Mouse (Mus musculus): ENCODE measurements around the gene Ikbke.

DNA sequence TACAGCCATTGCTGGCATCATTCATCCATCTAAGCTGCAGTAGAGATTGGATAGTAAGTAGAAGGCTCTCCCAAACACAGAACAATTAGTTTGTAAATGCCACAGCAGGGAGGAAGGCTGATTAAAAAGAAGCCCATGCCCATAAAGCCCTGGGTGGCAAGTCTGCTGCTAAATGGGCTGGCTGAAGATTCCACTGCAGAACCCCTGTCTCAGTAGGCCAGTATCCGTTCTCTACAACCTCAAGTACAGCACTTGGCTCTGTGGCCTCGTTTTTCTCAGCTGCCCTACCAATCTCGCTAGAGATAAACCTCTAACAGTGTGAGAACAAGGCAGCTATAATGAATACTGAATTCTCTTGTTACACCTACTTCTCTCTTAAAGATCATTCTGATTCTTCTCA lies 19.8 kb upstream of the Ikbke start:
- no peak for TF ChIP-seq POLR2A (IDR thresholded peaks at IDR 0.05; ENCODE audit: extremely low read depth, insufficient read depth, low read length)
- no peak for TF ChIP-seq CTCF (IDR thresholded peaks at IDR 0.05; ENCODE audit: extremely low read depth, insufficient read depth, low read length)
